Mouse (Mus musculus): ENCODE results near the gene Olfm3. TPM values are rescaled to one million over a fixed set of nuclear protein-coding genes. Genes with fewer than 3 reads are reported as not detected.
A peak's percentile ranks its signal among the peaks of the same experiment; 100 is the strongest.

Olfm3 gene
- polyA plus RNA-seq (2015; fragmentation: Nextera tagmentation; extraction: Ambion mirVana): 0.92 and 1.7 TPM in 2 replicates

DNA sequence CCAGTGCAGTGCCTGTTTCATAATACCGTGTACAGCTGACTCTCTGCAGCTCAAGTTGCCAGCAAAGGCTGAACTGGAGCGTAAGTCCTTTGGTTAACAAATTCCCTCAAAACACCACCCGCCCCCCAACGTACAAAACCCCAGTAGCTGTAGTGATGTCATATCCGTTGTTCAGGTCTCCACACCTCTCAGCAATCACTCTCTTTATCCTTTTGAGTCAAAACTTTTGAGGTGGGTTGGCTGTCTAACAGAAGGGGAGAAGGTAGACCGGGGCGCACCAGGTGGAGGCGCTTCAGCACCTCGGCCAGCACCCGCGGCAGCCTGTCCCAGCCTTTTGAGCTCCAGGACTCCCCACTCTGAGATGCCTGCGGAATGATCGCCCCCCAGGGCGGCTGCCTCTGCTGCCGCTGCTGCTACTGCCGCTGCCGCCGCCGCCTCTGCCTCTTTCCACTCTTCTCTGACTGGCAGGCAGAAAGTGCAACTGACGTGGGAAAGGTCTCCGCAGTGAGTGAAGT is at the start of gene Olfm3:
TSS of gene Olfm3 (plus strand) at position 155 of the 515 bp plus-strand sequence.
- Histone ChIP-seq H3K27me3 (no peaks in the 10 kb centered on the region), H3K4me3 (peak within 1 kb of the TSS; percentile 41), H3K36me3 (ENCODE audit: poor library complexity, severe bottlenecking) (no peaks in the 10 kb centered on the region), H3K4me1 (peaks cover 9% of the 10 kb centered on the region), H3K9me3 (replicated peaks) (no peaks in the 10 kb centered on the region), H3K4me2 (peak within 1 kb of the TSS; percentile 68), H3K9ac (peak within 1 kb of the TSS; percentile 51), H3K27ac (no peak within 1 kb of the TSS)
- peak; percentile 88 for ATAC-seq
- WGBS: 3% methylated on average over 21 of the region's 21 CpGs

DNA sequence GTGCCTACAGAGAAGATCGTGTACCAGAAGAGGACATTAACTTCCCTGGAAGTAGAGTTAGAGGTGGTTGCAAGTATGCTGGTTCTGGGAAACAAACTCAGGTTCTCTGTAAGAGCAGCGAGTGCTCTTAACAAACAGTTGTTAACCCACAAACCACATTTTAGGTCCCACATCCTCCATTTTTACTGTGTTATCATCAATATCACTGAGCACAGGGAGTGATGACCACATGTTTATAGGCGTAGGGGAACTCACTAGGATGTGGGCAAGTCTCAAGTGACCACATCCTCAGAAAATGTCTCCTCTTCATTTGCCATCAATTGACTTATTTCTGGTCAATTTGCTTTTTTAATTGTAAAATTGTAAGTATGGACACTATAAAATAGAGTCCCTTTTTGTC is 14.1 kb upstream of the Olfm3 start:
- no peak for ATAC-seq
- H3K27ac ChIP-seq: no peak overlapping the region
- 75% methylated on average over 3 of the region's 3 CpGs for WGBS
- no peaks in the 10 kb centered on the region for H3K9me3 ChIP-seq (replicated peaks)
- no peak overlapping the region for H3K4me2 ChIP-seq
- no peaks in the 10 kb centered on the region for H3K36me3 ChIP-seq (ENCODE audit: poor library complexity, severe bottlenecking)
- H3K27me3 ChIP-seq: no peaks in the 10 kb centered on the region
- no peaks in the 10 kb centered on the region for H3K4me1 ChIP-seq
- no peak overlapping the region for H3K4me3 ChIP-seq
- no peak overlapping the region for H3K9ac ChIP-seq

DNA sequence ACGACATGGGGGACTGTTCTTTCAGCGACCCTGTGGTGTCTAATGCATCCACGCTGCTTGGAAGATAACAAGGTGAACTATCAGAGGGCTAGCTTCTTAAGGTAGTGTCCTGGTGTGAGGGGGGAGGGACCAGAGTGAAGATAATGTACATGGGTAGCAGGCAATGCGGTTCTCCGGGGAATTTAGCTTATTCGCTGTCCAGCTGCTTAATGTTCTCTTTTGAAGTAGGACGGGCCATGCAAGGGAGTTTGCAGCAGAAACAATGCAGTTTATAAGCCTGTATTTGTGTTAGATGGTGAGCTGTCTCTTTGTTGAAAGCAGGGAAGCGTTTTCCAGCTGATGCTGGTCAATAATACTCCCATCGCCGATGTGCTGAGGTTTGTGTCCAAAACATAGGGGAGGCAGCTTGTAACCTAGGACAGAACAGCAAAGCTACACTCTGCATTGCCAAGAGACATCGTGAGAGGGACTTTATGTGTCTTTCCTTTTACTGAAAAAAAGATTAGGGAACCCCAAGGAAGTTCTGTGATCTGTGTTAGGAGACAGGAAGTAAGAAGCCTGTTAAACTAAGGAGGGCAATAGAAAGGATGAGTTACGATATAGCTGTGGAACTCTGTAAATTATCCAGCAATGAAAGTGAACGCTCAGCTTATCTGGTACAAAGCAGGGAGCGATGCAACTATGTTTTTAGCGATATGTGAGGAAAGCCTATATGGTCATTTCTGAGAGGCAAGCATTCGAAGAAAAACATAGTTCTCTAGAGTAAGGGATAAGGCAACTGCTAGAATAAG is 950 bp downstream of the Olfm3 start:
- Histone ChIP-seq H3K27me3 (no peaks in the 10 kb centered on the region), H3K27ac (no peak overlapping the region), H3K9ac (peak overlapping the region; percentile 51), H3K36me3 (ENCODE audit: poor library complexity, severe bottlenecking) (no peaks in the 10 kb centered on the region), H3K9me3 (replicated peaks) (no peaks in the 10 kb centered on the region), H3K4me2 (peak overlapping the region; percentile 68), H3K4me3 (peak overlapping the region; percentile 41), H3K4me1 (peaks cover 9% of the 10 kb centered on the region)
- 17% methylated on average over 16 of the region's 16 CpGs for WGBS
- ATAC-seq: peak; percentile 57

DNA sequence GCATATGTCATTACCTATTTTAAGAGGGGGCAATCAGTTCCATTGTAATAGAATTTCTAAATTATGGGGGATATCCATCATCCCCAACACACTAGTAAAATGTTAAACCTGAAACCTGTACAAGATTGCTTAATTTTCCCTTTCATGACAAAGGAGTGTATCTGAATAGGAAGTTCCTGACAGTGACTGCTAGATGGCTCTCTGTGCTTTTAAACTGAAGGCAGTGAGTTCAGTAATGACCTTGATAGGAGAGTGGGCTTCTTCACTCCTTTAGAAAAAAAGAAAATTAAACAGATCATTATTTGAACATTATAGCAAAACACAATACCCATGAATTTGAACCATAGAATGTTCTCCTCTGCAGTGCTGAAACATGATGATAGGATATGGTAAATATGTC is 3.7 kb downstream of the Olfm3 start:
- Histone ChIP-seq H3K4me1 (peaks cover 9% of the 10 kb centered on the region), H3K27me3 (no peaks in the 10 kb centered on the region), H3K4me3 (no peak overlapping the region), H3K36me3 (ENCODE audit: poor library complexity, severe bottlenecking) (no peaks in the 10 kb centered on the region), H3K27ac (no peak overlapping the region), H3K9me3 (replicated peaks) (no peaks in the 10 kb centered on the region), H3K9ac (no peak overlapping the region), H3K4me2 (no peak overlapping the region)
- ATAC-seq: no peak

DNA sequence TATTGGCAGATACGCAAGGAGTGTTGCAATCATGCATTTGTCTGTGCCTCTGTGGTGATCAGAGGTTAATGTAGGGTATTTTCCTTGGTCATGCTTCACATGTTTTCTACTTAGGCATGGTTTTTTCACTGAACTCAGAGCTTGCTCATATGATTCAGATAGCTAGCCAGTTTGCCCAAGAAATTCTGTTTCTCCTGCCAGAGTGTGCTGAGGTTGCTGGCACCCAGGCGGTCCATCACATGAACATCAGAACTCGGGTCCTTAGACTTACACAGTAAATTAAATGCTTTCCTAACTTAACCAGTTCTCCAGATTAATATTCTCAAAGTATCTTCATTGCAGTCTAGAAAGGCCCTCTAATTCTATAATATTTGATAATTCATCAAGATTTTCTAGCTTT is 5.0 kb downstream of the Olfm3 start:
- Histone ChIP-seq H3K27ac (no peak overlapping the region), H3K4me3 (no peak overlapping the region), H3K4me1 (peaks cover 9% of the 10 kb centered on the region), H3K27me3 (no peaks in the 10 kb centered on the region), H3K9me3 (replicated peaks) (no peaks in the 10 kb centered on the region), H3K36me3 (ENCODE audit: poor library complexity, severe bottlenecking) (no peaks in the 10 kb centered on the region), H3K9ac (no peak overlapping the region), H3K4me2 (no peak overlapping the region)
- WGBS: 86% methylated on average over 3 of the region's 3 CpGs
- no peak for ATAC-seq

DNA sequence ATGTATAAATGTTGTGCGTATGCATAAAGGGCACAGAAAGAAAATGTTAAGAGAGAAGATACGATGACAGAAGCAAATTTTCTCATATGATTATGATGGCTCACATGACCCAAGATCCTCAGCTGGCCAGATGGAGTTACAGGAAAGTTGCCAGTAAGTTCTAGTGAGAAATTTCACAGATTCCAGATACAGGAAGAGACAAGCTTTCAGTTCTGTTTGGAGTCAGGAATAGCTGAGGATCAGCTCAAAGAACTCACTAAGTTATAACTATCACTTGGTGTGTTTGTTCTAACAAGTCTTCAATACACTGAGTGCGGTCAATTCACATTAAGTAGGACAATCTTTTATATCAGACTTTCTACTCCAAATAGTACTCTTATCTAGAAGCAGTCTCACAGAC is 16.2 kb downstream of the Olfm3 start:
- Histone ChIP-seq H3K9me3 (replicated peaks) (no peaks in the 10 kb centered on the region), H3K36me3 (ENCODE audit: poor library complexity, severe bottlenecking) (no peaks in the 10 kb centered on the region), H3K4me1 (no peaks in the 10 kb centered on the region), H3K9ac (no peak overlapping the region), H3K4me3 (no peak overlapping the region), H3K27me3 (no peaks in the 10 kb centered on the region), H3K4me2 (no peak overlapping the region), H3K27ac (no peak overlapping the region)
- WGBS: 93% methylated on average over 3 of the region's 3 CpGs
- no peak for ATAC-seq

DNA sequence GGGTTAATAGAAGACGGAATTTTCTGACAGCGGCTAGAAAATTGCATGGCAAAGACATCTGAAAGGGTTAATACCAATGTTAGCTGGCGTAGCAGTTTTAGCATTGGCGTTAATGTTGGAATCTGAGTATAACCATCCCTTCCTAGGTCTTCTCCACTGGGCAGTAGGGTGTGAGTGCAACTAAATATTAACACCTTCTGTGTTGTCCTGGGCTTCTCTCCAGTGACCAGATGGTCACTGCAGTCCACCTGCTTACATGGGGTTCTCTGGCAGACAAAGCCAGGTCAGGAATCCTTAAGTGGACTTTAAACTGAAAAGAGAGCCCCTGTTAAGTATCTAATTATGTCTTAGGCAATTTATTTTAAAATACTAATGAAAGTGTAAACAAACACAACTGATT is 25.7 kb downstream of the Olfm3 start:
- H3K27ac ChIP-seq: no peak overlapping the region
- no peaks in the 10 kb centered on the region for H3K27me3 ChIP-seq
- H3K9me3 ChIP-seq (replicated peaks): no peaks in the 10 kb centered on the region
- no peak overlapping the region for H3K4me3 ChIP-seq
- no peak for ATAC-seq
- no peak overlapping the region for H3K9ac ChIP-seq
- H3K36me3 ChIP-seq (ENCODE audit: poor library complexity, severe bottlenecking): no peaks in the 10 kb centered on the region
- H3K4me1 ChIP-seq: no peaks in the 10 kb centered on the region
- no peak overlapping the region for H3K4me2 ChIP-seq
- WGBS: 76% methylated on average over 4 of the region's 4 CpGs

DNA sequence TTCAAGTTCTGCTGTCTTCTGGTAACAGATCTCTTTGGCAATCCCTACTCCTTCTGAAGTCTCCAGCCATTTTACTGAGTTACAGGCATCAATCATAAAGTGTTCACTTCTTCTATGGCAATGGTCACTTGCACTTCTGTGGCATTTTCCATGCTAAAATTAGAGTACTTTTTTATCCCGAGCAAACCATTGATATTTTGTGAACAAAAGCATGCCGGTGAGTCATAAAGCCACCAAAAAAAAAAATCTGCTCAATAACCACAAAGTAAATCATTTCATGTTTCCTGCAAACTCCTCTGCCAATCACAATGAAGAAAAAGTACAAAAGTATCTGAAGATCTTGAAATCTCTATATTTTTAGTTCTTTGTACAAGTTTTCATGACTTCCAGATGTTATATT is 26.5 kb downstream of the Olfm3 start:
- no peaks in the 10 kb centered on the region for H3K36me3 ChIP-seq (ENCODE audit: poor library complexity, severe bottlenecking)
- no peaks in the 10 kb centered on the region for H3K27me3 ChIP-seq
- no peak overlapping the region for H3K4me3 ChIP-seq
- H3K9ac ChIP-seq: no peak overlapping the region
- no peaks in the 10 kb centered on the region for H3K4me1 ChIP-seq
- no peak overlapping the region for H3K27ac ChIP-seq
- no peaks in the 10 kb centered on the region for H3K9me3 ChIP-seq (replicated peaks)
- no peak for ATAC-seq
- WGBS: 75% methylated on average over 2 of the region's 2 CpGs
- H3K4me2 ChIP-seq: no peak overlapping the region

DNA sequence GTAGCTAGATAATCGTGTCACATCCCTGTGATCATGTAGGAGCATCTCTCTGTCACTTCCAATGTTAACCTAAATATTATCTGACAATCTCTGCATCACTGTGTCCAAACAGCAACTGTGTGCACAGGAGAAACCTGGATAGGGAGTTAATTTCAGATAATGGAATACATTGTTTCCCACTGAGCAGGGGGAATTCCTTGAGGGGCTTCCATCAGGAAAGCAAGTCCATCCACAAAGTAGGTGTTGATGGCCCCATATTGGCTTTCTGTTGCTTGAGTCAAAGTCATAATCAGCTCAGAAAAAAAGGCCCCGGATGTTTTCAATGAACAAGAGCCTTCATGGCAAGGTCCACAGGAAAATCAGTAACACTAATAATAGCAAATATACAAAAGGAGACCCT is 26.9 kb downstream of the Olfm3 start:
- Histone ChIP-seq H3K36me3 (ENCODE audit: poor library complexity, severe bottlenecking) (no peaks in the 10 kb centered on the region), H3K9ac (no peak overlapping the region), H3K4me3 (no peak overlapping the region), H3K4me1 (no peaks in the 10 kb centered on the region), H3K27me3 (no peaks in the 10 kb centered on the region), H3K27ac (no peak overlapping the region), H3K4me2 (no peak overlapping the region), H3K9me3 (replicated peaks) (no peaks in the 10 kb centered on the region)
- ATAC-seq: no peak
- WGBS: 77% methylated on average over 2 of the region's 2 CpGs

DNA sequence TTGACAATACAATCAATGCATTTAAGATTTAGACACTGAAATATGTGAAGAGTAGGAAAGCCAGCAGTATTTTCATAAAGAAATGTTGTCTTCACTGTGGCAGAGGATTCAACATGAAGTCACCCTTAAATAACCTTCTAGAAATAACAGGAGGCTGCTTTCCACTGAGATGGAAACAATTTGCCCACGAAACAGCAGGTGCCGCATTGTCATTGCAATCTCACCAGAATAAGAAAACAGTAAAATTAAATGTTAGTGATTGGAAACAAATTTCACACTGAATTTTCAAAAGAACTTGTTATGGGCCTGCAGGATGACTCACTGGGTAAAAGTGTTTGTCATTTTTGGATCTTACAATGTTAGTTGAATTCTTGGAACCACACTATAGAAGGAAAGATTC is 29.0 kb downstream of the Olfm3 start:
- H3K9ac ChIP-seq: no peak overlapping the region
- H3K4me1 ChIP-seq: no peaks in the 10 kb centered on the region
- H3K27ac ChIP-seq: no peak overlapping the region
- no peaks in the 10 kb centered on the region for H3K27me3 ChIP-seq
- no peaks in the 10 kb centered on the region for H3K9me3 ChIP-seq (replicated peaks)
- H3K4me2 ChIP-seq: no peak overlapping the region
- ATAC-seq: no peak
- no peaks in the 10 kb centered on the region for H3K36me3 ChIP-seq (ENCODE audit: poor library complexity, severe bottlenecking)
- no peak overlapping the region for H3K4me3 ChIP-seq
- WGBS: 85% methylated on average over 2 of the region's 2 CpGs

DNA sequence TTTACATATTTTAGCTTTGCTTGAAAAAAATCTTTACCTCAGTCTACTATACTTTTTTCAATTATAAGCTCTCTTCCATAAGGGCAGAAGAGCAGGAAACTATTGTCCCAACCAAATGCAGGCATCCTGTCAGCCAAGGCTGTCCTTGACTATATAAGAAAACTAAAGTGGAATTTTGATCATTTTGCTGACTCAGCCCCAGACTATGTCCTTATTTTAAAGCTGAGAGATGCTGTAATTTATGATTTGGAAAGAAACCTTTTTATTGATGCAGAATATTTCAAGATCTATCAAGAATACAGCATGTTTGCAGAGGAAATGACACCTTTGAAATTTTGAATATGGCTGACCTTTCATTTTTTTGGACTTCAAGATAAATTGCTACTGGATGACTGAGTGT is 51.0 kb downstream of the Olfm3 start:
- no peak overlapping the region for H3K27ac ChIP-seq
- 0 out of 2 replicates have a peak, but pooled peaks cover 7% of the 10 kb centered on the region for H3K4me1 ChIP-seq
- no peak for ATAC-seq
- no peak overlapping the region for H3K4me3 ChIP-seq
- no peaks in the 10 kb centered on the region for H3K36me3 ChIP-seq (ENCODE audit: poor library complexity, severe bottlenecking)
- no peak overlapping the region for H3K4me2 ChIP-seq
- H3K9me3 ChIP-seq (replicated peaks): no peaks in the 10 kb centered on the region
- H3K9ac ChIP-seq: no peak overlapping the region
- H3K27me3 ChIP-seq: no peaks in the 10 kb centered on the region

DNA sequence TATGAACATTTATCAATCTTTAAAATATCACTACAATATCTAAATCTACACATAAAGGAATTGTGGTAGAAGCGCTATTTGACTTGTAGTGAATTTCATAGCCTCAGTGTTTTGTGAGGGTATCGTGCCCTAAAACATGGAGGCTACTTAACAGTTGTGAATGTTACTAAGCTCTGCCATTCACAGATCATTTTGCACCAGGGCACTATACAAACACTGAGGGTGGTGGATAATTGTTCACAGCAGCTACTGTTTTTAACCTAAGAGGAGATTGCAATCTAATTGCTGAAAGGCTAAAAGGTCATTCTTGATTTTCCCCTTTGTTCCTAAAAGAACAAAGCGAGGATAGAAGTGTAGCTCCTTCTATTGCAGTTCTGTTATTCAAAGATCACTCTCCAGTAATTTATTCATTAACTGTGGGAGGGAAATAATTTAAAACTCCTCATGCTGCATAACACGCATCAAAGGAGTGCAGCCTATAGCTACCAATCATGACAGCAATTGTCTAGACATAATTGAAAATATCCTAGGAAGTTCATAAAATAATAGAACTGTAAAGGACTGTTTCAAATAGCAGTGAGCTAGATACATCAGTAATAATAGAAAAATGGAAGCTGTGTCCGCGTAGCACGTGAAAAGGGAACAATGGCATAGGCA is 55.6 kb downstream of the Olfm3 start:
- no peak overlapping the region for H3K4me3 ChIP-seq
- WGBS: 22% methylated on average over 7 of the region's 7 CpGs
- ATAC-seq: peak; percentile 30; the same call in 1 of the 2 replicates
- H3K27me3 ChIP-seq: no peaks in the 10 kb centered on the region
- H3K4me1 ChIP-seq: 0 out of 2 replicates have a peak, but pooled peaks cover 8% of the 10 kb centered on the region
- H3K9me3 ChIP-seq (replicated peaks): no peaks in the 10 kb centered on the region
- no peak overlapping the region for H3K4me2 ChIP-seq
- no peak overlapping the region for H3K27ac ChIP-seq
- no peak overlapping the region for H3K9ac ChIP-seq
- no peaks in the 10 kb centered on the region for H3K36me3 ChIP-seq (ENCODE audit: poor library complexity, severe bottlenecking)

All from forebrain, embryonic 13.5 days (tissue).